11 mouse cellular contexts compared by ENCODE assay signal in genomic region chr1:125729731-125730536, GRCm38 (mm10). TPM values are rescaled to one million over a fixed set of nuclear protein-coding genes. Genes with fewer than 3 reads are reported as not detected.
DNase-seq lines count a peak whose midpoint lies in the region; ATAC-seq lines count a peak whose summit lies in the region.
"Had no signal": no experiment of that assay in that cellular context is flagged by ENCODE, and none has a peak within 500 bp of the region (broad histone marks: within the 10 kb centered on the region; RNA-seq: fewer than 3 reads in every experiment).

No protein-coding gene starts in this region.

- no peaks in the 10 kb centered on the region for H3K9me3 ChIP-seq in hindbrain, embryonic 12.5 days (replicated peaks)
- no peaks in the 10 kb centered on the region for H3K9me3 ChIP-seq in neural tube, embryonic 12.5 days

- H3K4me3 ChIP-seq in hindbrain, embryonic 12.5 days: no peak overlapping the region
- H3K4me3 ChIP-seq in neural tube, embryonic 12.5 days: no peak overlapping the region

- no peak overlapping the region for H3K4me2 ChIP-seq in hindbrain, embryonic 12.5 days (replicated peaks)
- no peak overlapping the region for H3K4me2 ChIP-seq in neural tube, embryonic 12.5 days (replicated peaks)

- no peaks in the 10 kb centered on the region for H3K36me3 ChIP-seq in hindbrain, embryonic 12.5 days
- no peaks in the 10 kb centered on the region for H3K36me3 ChIP-seq in neural tube, embryonic 12.5 days
- H3K36me3 ChIP-seq: G1E had no signal

- 48% methylated on average over 13 of the region's 13 CpGs for WGBS in hindbrain, embryonic 12.5 days
- 49% methylated on average over 13 of the region's 13 CpGs for WGBS in neural tube, embryonic 12.5 days

- H3K9ac ChIP-seq in hindbrain, embryonic 12.5 days: no peak overlapping the region
- H3K9ac ChIP-seq in neural tube, embryonic 12.5 days: no peak overlapping the region

- peak; percentile 27; the same call in 1 of the 2 replicates for ATAC-seq in hindbrain, embryonic 12.5 days (ENCODE audit: low FRiP score)
- peak; percentile 39; the same call in 1 of the 2 replicates for ATAC-seq in neural tube, embryonic 12.5 days (ENCODE audit: low FRiP score, low read depth)

- 0 out of 2 replicates have a peak, but pooled peaks cover 4% of the 10 kb centered on the region for H3K4me1 ChIP-seq in hindbrain, embryonic 12.5 days
- H3K4me1 ChIP-seq in neural tube, embryonic 12.5 days: no peaks in the 10 kb centered on the region; the same call in 1 of the 2 replicates

- peak overlapping the region; percentile 17; the same call in 1 of the 2 replicates for H3K27ac ChIP-seq in hindbrain, embryonic 12.5 days
- H3K27ac ChIP-seq in neural tube, embryonic 12.5 days: no peak overlapping the region

- intact Hi-C loops in heart, postnatal 36 days (cut with DNase I): no loop called here

- H3K27me3 ChIP-seq in hindbrain, embryonic 12.5 days: no peaks in the 10 kb centered on the region
- no peaks in the 10 kb centered on the region for H3K27me3 ChIP-seq in neural tube, embryonic 12.5 days (replicated peaks)

- peak; percentile 27 to 36 for DNase-seq in layer of hippocampus, postnatal 10 days (ENCODE audit: low spot score in 2 of 2)
- no peak for DNase-seq in layer of hippocampus, adult 9-10 months (ENCODE audit: low spot score)
- DNase-seq in ZHBTc4 (ENCODE audit: low read depth, low spot score): peak; percentile 93
- no peak for DNase-seq in left cerebral cortex, adult 11 months (ENCODE audit: low spot score)
- DNase-seq in heart, postnatal 36 days: no peak
- no peak for DNase-seq in layer of hippocampus, postnatal 14 days (ENCODE audit: low spot score in 2 of 2)
- DNase-seq: cerebellum, adult 2 months had no signal

RNA-seq across cellular contexts. Expression of gene Gpr39, which starts 53.1 kb away (rescaled TPM):
- under 1 TPM; 0.39 to 0.40 TPM for total RNA-seq in layer of hippocampus, postnatal 10 days (2021)
- 0.09 TPM in 1 of 2 replicates, not detected in the other for polyA plus RNA-seq in hindbrain, embryonic 12.5 days (2016; fragmentation: Nextera tagmentation; extraction: Ambion mirVana)
- polyA plus RNA-seq in neural tube, embryonic 12.5 days (2016; fragmentation: Nextera tagmentation; extraction: Ambion mirVana): not detected in 2 replicates
- total RNA-seq in heart, postnatal 36 days (2021): under 1 TPM; 0.41 to 0.69 TPM
- total RNA-seq in layer of hippocampus, postnatal 14 days (2021): under 1 TPM; 0.24 to 0.28 TPM
- total RNA-seq: gastrocnemius, postnatal 4 days had no signal
- polyA plus RNA-seq: G1E had no signal

Comparison
In these comparisons a context has a peak if more than half of its experiments do, and no peak if none do; other contexts are left out.
1. DNase-seq: peak in layer of hippocampus, postnatal 10 days (2 of 2) and ZHBTc4 (single experiment); none in layer of hippocampus, adult 9-10 months (single experiment), left cerebral cortex, adult 11 months (single experiment), heart, postnatal 36 days (0 of 2) and layer of hippocampus, postnatal 14 days (0 of 2).